Mouse (Mus musculus) cerebellum, adult 11-12 months (tissue): Measurements from ENCODE around the gene Capg.

Experiments
- DNase-seq: peaks from one replicate; pipeline ENCODE4 v3.0.0; 2022

Capg gene

DNA sequence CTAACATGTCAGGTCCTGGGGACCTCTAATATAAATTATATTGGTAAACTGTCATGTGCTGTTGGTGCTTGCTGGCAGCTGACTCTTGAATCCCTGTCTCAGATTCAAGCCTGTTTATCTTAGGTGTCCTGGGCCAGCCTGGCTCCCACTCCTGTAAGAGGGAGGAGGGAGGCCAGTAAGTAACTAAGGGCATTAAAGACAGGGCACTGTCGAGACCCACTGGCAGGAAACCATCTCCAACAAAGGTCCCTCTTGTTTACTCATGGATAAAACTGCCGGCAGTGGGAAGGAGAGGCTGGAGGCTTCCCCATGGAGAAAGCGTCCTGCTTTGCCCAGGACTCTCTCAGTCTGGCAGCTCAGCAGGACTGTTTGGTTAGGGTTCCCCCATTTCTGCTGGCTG lies 27.6 kb downstream of the Capg start:
- no peak for DNase-seq

DNA sequence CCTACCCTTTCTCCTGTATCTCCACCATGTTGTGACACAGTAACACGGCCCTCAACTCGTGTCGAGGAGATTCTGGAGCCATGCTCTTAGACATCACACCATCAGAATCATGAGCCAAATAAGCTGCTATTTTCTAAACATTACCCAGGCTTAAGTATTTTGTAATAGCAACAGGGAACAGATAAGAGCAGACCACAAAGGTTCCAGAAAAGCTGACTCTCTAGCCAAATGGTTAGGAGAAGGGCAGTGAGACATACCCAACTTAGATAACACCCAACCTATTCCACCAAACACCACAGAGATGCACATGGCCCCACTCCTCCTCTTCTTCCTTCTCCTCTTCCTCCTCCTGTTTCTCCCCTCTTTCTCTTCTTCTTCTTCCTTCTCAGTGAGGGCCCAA lies 31.9 kb downstream of the Capg start:
- no peak for DNase-seq

DNA sequence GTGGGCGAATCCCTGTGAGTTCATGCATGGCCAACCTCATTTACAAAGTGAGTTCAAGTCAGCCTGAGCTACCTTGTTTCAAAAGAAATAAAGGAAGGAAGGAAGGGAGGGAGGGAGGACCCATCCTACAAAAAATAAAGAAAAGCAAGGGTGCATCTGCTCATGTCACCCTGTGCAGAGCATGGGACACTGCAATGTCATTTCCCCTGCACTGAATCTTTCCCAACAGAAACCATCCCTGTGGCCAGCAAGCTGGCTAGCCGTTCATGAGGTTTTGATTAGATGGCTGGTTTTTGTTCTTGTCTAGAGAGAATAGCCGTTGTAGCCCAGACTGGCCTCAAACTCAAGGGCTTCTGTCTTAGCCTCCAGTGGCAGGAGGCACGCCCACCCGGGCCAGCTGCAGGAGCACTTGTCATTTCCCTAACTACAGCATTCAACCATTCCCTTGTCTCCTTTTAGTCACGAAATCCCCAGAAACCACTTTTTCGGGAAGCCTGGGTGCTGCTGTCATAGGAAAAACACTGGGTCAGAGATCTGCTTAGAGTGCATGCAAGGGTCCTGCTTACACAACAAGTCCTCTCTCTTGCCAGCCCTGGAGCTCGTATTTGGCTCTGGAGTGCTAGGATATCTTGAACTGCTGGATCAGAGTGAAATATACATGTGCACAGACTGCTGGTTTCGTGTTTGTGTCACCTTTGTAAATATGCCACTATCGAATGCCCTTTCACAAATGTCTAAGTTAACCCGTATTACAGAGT lies 37.6 kb downstream of the Capg start:
- no peak for DNase-seq

DNA sequence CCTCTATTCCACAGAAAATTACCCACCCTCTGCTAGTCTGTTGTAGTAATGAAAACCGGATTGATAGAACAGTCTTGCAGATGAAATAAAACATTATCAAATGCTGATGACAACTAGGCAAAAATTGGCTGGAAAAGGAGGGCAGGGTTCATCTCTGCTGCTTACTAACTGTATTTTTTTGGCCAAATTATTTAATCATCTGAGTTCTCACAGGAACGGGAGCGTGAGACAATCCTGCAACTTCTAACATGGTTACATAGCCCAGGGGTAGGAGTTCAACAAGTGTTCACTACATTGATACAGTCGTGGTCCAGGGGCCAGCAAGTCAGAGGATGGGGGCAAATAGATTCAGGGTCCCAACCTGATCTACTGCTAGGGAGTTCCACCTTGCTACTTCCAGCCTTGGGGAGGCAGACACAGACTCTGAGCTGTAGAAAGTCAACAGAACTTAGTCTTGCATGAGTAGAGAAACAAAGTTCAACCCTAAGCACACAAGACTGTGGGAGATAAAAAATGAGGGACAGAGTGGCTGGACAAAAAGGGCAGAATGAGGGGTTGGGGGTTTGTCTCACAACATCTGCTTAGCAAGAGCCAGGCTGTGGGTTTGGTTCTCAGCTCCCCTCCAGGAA lies 39.1 kb downstream of the Capg start:
- no peak for DNase-seq

DNA sequence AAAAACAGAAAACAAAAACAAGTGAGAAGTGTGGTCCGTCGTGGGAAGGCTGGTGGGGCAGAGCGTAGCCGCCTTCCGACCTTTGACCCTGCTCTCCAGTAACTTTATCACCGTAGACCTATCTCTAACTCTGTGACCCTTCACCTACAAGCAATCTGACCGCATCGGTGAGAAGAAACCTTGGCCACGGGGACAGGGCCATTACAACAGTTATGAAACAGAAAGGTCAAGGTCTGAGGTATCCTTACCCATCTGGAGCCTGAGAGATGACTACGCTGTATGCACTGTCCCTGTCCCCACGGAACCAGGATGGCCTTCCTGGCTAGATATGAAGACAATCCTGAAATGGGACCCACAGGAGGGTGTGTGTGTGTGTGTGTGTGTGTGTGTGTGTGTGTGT lies 40.0 kb downstream of the Capg start:
- no peak for DNase-seq

DNA sequence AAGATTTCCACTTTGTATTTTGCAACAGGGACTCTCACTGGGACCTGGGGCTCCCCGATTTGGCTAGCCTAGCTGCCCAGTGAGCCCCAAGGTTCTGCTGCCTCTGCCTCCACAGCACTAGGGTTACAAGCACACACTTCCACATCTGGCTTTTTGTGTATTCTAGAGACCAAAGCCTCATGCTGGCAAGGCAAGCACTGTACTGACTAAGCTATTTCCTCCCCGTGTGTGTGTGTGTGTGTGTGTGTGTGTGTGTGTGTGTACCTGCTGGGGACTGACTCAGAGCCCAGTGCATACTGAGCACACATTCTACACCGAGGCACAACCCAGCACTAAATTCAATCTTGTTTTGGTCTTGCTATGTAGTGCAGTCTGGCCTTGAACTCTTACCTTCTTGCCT lies 42.5 kb downstream of the Capg start:
- DNase-seq = no peak

DNA sequence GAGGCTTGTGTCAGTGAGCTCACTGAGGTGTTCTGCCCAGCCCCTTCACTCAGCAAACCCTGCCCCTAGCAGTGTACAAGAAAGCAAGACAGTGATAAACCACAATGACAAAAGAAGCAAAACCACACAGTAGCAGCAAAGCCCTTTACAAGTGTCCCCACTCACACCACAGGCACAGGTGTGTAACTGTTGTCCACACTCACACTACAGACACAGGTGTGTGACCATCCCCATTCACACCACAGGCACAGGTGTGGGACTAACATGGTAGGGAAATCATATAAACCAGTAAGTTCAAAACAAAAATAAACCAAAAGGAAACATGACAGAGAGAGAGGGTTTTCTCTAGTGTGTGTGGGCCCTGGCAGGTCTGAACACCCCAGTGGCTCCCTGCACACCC lies 44.1 kb downstream of the Capg start:
- no peak for DNase-seq

DNA sequence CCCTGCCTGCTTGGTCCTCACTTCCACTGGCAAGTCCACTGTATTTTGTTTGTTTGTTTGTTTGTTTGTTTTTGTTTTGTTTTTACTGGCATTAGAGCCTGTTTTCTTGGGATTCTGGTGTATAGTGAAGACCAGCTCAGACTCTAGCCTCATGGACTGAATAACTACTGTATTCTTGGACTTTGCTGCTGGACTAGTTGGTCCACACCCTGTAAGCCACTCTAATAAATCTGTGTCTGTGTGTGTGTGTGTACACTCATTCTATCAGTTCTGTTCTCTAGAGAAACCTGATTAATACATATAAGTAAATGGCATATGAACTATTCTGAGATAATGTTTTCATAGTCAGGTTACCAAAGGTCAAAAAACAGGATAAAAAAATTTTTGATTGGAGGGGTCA lies 45.9 kb downstream of the Capg start:
- DNase-seq = no peak

DNA sequence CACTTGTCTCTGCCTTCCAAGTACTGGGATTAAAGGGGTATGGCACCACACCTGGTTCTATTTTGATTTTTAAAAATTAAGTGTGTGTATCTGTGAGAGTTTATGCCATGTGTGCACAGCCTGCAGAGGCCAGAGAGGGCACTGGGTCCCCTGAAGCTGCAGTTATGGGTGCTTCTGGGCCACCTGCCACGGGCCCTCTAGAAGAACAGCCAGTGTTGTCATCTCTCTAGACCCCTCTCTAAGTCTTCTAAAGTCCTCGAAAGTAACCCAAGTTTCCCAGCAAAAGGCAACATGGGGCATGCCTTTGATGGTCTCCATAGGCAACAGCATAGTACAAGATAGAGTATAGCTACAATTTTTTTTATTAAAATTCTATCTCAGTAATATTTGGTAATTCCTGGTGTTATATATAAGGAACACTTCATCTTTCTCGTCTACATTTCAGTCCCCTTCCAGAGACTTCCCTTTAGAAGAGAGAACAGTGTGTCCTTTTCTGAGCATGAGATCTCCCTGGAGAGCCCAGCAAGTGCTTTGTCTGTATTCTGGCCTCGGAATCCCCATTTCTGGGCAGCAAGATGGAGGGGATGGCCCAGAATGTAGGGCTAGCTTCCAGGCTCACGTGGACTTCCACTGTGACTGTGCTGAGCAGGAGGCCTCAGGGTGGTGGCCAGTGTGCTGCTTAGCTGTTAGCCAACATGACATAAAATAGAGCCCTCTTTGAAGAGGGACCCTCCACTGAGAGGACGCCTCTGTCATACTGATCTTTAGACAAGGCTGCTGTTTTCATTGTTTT lies 49.0 kb downstream of the Capg start:
- no peak for DNase-seq

DNA sequence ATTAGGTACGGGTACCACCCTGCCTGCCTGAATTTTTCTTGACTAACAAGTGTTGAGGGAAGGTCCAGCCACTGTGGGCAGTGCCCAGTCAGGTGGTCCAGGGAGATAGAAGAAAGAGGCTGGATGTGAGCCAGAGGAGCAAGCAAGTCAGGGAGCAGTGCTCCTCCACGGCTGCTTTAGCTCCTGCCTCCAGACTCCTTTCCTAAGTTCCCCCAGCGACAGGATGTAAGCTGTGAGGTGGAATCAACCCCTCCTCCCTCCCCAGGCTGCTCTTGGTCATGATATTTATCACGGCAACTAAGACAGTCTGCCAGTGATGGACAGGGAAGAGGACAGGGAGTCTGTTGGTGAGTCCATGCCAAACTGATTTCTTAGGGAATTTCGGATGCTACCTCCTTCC lies 49.7 kb downstream of the Capg start:
- no peak for DNase-seq

DNA sequence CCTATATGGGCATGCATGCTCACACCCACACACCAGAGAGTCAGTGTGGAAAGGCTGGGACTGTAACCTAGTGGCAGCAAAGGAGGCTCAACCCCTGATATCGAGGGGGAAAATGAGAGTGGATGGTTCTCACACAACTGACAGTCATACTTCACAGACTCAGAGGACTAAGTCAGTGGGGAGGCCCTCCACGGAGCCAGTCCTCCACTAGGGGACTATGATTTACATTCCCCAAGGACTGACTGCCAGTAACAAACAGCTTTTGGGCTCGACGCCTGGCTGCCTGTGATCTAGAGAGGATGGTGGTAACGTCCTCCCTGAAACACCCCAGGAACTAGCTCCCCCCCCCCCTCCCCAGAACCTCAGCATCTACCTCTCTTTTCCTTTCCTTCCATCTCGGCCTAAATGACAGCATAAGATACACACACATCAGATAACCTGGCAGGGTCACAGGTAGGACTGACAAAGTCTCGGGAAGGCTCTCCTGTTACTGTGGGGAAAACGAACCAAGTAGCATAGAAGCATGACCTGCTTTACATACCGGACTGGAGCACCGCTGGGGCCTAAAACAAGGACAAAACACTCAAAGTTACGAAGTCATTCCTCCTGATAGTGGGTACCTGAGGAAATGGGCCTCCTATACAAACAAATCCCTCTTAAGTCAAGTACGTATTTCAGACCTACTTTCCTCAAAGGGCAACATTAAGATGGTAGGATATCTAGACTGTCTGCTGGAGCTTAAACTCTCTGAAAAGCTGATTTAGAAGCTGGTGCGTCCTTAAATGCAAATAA lies 53.1 kb downstream of the Capg start:
- peak; percentile 33 for DNase-seq

DNA sequence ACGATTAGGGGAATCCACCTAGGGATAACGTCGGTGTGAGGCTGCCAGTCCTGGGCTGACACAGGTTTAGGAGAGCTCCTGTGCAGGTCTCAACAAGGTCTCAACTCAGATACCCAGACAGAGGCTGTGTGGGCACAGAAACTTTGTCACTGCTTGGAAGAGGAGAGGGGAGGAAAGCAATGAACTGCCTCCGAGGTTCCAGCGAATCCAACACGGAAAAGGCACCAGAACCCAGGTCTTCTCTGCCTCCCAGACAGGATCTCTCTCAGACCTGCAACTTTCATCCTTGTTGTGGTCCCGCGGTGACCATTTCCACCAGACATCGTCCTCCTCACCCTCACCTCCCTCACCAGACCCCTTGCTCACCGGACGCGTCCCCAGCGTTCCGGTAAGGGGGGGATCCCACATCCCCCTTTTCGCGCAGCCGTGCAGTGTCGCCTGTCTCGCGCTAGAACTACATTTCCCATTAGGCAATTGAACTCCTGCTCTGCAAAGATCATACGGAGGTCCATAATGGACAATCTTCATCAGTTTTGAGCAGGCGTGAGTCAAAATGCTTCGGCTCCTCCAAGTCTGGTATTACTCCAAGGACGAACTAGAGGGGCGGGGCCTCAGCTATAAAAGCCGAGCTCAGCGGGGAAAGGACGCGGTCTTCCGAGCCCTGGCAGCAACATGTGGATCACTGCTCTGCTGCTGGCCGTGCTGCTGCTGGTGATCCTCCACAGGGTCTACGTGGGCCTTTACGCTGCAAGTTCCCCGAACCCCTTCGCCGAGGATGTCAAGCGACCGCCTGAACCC lies 54.0 kb downstream of the Capg start, which contains the start of the genes Elmod3 and Retsat:
Gene Elmod3, minus strand, starts transcription at position 458 of the 798 bp plus-strand sequence.
Gene Retsat, plus strand, starts transcription at position 520 of the 798 bp plus-strand sequence.
- peak; percentile 90 for DNase-seq

DNA sequence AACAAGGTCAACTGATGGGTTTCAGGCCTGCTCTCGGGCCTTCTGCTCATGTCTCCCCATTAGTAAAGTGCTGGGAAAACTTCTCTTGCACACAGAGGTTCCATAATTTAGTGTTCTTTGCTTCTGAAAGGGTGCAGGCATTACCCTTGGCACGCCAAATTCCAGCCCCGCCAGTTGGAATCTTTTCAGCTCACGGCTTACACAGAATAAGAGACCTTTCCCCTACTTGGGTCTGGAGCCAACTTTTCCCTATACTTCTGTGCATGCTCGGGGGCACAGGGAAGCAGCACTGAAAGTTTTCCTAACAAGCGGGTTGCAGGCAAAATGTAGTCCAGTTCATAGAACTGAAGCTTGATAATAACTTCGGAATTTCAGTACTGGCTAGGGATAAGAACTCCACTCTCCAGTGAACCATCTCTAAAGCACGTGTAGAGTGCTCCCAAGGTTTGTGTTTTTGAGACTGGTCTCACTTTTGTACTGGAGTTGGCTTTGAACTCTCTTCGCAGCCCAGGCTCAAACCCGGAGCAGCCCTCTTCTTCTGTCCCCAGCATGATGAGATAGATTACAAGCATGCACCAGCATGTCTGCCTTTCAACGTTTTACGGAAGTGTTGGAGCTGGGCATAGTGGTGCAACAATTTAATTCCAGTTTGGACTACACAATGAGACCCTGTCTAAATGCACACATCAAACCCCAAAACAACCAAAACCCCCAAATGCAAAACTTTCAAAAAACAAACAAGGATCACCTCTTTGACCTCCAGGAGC lies 54.8 kb downstream of the Capg start:
- DNase-seq = peak; percentile 71

DNA sequence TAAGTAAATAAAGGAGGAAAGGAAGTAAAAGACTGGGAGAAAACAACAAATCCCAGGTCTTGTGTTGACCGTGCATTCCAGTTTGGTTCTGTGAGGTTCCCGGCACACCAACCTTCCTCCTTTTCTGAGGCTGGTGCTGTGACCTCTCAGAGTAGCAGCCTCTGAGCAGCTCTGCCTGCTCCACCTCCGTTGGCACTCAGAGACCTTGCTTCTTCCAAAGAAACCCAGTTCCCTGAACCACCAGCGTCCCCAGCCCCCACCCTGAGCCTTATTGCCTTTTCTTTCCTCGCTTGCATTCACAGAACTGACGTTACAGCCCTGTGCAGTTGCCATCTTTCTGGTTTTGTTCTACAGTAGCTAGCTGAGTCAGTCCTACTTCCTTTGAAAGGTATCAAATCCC lies 56.0 kb downstream of the Capg start:
- DNase-seq = no peak

DNA sequence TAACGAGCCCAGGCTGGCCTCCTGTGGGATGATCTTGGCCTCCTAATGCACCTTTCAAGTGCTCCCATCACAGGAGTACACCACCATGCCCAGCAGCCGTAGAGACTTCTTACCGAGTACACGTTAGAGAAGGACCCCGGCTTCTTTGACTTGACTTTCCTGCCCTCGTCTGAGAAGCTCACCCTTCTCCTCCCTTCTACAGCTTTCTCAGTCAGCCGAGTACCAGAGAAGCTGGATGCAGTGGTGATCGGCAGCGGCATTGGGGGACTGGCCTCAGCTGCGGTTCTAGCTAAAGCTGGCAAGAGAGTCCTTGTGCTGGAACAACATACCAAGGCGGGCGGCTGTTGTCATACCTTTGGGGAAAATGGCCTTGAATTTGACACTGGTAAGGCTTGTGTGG lies 56.6 kb downstream of the Capg start:
- no peak for DNase-seq

DNA sequence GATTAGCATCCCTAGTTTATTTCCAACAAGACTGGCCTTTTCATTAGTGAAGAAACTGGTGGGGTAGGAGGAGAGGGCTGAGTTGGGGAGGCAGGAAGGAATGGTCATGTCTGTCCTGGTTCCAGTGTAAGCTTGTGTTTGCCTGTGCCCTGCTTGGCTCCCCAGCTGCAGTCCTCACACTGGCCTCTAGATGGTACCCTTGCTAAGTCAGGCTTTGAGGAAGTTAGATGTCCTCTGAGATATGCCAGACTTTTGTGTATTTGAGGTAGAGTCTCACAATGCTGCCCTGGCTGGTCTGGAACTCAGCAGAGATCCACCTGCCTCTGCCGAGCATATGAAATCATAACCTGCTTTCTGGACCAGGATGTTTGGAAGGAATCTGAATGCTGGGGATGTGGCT lies 57.5 kb downstream of the Capg start:
- peak; percentile 57 for DNase-seq

DNA sequence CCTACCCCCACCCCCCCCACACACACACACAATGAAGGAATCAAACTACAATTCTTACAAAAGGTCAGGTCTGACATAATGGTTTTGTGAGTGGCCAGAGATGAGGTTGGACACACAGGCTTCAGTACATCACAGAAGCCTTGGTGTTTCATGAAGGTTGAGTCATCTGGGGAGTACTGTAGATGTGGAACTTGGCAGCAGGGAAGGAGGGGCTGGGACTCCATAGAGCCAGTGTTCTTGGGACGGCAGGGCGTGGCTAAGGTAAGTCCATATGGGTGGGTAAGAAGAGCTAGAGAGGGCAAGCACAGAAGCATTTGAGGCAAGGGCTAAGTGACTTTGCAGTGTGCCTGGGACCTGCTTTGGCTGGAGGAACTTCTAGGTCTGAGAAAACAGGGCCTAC lies 59.9 kb downstream of the Capg start:
- DNase-seq = no peak

DNA sequence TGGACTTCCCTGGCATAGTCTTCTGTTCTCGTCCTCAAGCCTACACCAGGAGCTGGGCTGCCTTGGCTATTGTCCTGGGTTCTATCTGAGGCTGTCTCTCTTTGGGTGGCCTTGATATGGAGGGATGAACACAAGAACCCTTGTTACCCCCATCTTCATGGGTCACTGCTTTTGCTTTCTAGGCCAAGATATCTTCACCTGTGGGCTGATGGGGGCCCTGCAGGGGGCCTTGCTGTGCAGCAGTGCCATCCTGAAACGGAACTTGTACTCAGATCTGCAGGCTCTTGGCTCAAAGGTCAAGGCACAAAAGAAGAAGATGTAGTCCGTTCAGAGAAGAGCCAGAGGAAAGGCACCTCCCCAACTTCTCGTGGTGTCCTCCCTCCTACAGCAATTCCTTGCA lies 62.9 kb downstream of the Capg start:
- no peak for DNase-seq

DNA sequence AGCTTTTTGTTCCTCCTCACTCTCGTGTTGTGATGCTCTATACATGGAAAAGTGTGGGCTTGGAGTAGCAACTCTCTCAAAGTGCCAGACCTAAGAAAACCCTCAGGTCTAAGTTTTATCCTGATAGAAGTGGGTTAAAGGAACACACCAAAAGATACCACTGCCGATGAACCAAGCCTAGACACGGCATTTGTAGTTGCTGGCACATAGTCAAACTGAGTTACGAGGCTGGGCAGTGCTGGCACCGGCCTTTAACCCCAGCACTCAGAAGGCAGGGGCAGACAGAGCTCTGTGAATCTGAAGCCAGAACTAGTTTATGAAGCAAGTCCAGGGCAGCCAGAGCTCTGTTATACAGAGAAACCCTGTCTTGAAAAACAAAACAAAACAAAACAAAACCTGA lies 63.5 kb downstream of the Capg start:
- DNase-seq = no peak

DNA sequence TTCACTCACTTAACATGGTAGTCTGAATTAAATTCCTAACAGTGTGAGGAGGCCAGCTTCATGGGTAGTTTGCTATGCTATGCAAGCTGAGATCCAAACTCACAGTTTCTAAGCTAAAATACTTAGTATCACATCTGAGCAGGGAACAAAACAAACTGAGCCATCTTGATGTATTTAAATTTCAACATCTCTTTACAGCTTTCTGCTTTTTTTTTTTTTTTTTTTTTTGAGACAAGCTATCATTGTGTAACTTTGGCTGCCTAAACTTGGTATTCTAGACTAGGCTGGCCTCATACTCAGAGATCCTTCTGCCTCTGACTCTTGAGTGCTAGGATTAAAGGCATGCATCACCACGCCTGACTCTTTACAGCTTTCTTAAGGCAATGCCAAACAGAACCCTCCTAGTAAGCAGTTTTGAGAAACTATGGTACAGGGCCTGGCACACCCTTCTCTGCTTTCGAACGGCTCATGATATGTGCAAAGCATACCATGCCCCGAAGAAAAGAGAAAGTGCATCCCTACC lies 64.5 kb downstream of the Capg start:
- no peak for DNase-seq

DNA sequence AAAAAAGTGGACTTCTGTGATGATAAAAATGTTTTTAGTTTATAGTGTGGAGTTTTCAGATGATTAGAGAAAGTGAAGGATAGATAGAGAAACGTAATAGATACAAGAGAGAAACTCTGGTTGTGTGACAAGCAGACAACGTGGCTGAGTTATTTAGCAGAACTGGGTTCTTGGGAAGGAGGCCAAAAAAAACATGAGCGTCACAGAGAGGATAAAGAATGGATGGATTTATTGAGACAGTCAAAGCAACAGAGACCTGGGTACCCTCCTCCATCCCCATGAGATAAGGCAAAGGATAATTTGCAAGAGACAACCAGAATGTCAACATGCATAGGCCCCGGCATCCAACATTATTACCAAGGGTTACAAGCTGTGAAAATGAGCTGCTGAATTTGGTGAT lies 66.1 kb downstream of the Capg start:
- no peak for DNase-seq
